8 mouse cellular contexts compared by ENCODE assay signal in genomic region chr4:118620279-118620966, GRCm38 (mm10). TPM values are rescaled to one million over a fixed set of nuclear protein-coding genes. Genes with fewer than 3 reads are reported as not detected.
A peak's percentile ranks its signal among the peaks of the same experiment; 100 is the strongest.
DNase-seq lines count a peak whose midpoint lies in the region; ATAC-seq lines count a peak whose summit lies in the region.

TSS of gene Cfap57 (minus strand) at chr4:118620777.
TSS of gene Ebna1bp2 (plus strand) at chr4:118620799.

- intact Hi-C loops in left cerebral cortex, postnatal 10 days (cut with DNase I), result no loop called here

- peak; percentile 97 for DNase-seq in adipocyte (ENCODE audit: low spot score)
- peak; percentile 94 for DNase-seq in embryo, embryonic 10 days (ENCODE audit: low spot score)
- DNase-seq in gastrocnemius, postnatal 10 days, result peak; percentile 84
- DNase-seq in left cerebral cortex, postnatal 10 days (ENCODE audit: extremely low spot score in 1 of 2, low spot score in 2 of 2), result peak; percentile 90 to 93
- DNase-seq in right cerebral cortex, postnatal 25 days, result peak; percentile 89
- peak; percentile 83 to 87 for DNase-seq in urinary bladder, postnatal 4 days (ENCODE audit: low spot score in 2 of 2)

- ATAC-seq in inflammation-experienced regulatory T-cells, adult 6 months, result peak; percentile 97
- ATAC-seq in megakaryocyte-erythroid progenitor cell, adult 5-6 weeks (replicated peaks; ENCODE audit: low FRiP score, low TSS enrichment, poor library complexity, severe bottlenecking), result peak; percentile 96

RNA-seq across cellular contexts. Expression of gene Cfap57, which starts in this region (rescaled TPM):
- not detected for total RNA-seq in gastrocnemius, postnatal 10 days (2021)
- under 1 TPM in 1 of 3 experiments, not detected in 2; 0.09 TPM for polyA plus RNA-seq in inflammation-experienced regulatory T-cells, adult 6 months (2017; shearing (Covaris generic))
- total RNA-seq in left cerebral cortex, postnatal 10 days (2021), result 1 to 10 TPM in 1 of 2 experiments, under 1 TPM in 1; 0.90 to 1.1 TPM
- not detected in 2 replicates for total RNA-seq in megakaryocyte-erythroid progenitor cell, adult 5-6 weeks (2014; fragmentation: Nextera tagmentation)
- total RNA-seq in megakaryocyte-erythroid progenitor cell, adult 5-6 weeks (2017), result not detected in 2 replicates

RNA-seq across cellular contexts. Expression of gene Ebna1bp2, which starts in this region (rescaled TPM):
- total RNA-seq in gastrocnemius, postnatal 10 days (2021), result 10 to 100 TPM; 43.3 to 47.1 TPM
- 100 to 1,000 TPM; 160 to 179 (median 172) TPM for polyA plus RNA-seq in inflammation-experienced regulatory T-cells, adult 6 months (2017; shearing (Covaris generic))
- 10 to 100 TPM; 48.3 to 54.4 TPM for total RNA-seq in left cerebral cortex, postnatal 10 days (2021)
- total RNA-seq in megakaryocyte-erythroid progenitor cell, adult 5-6 weeks (2014; fragmentation: Nextera tagmentation), result 99.6 and 135 TPM in 2 replicates
- total RNA-seq in megakaryocyte-erythroid progenitor cell, adult 5-6 weeks (2017), result 166 and 198 TPM in 2 replicates

Comparison
In these comparisons a context has a peak if more than half of its experiments do, and no peak if none do; other contexts are left out.
1. Peak in every context shown above with its lines: DNase-seq and ATAC-seq.